Mouse (Mus musculus) C2C12 (cell line): ENCODE data around the gene Mms22l. TPM values are rescaled to one million over a fixed set of nuclear protein-coding genes. Genes with fewer than 3 reads are reported as not detected.

Experiments used
- H3K27me3 ChIP-seq: one replicate; pipeline ENCODE4 v1.6.1; 2011; ENCODE audit not compliant: control insufficient read depth, insufficient read depth, insufficient read length
- H3K36me3 ChIP-seq: one replicate; pipeline ENCODE4 v1.6.1; 2011; ENCODE audit not compliant: control insufficient read depth, insufficient read depth
- H3K4me3 ChIP-seq: one replicate; pipeline ENCODE4 v1.5.1; 2011; ENCODE audit warnings: mild to moderate bottlenecking, control low read depth; ENCODE audit not compliant: poor library complexity, insufficient read depth, severe bottlenecking
- H3K79me2 ChIP-seq: one replicate; pipeline ENCODE4 v1.6.1; 2011; ENCODE audit not compliant: control insufficient read depth, insufficient read depth
- H3K79me3 ChIP-seq: one replicate; pipeline ENCODE4 v1.6.1; 2011; ENCODE audit warnings: low read depth, control low read depth
- H3ac ChIP-seq: one replicate; pipeline ENCODE3; 2011; ENCODE audit warnings: low read depth; ENCODE audit not compliant: control insufficient read depth, insufficient read length
- CEBPB ChIP-seq: IDR thresholded peaks from one replicate; pipeline ENCODE4 v1.6.1; 2011; ENCODE audit warnings: low read depth, mild to moderate bottlenecking, control low read depth, moderate library complexity
- CTCF ChIP-seq: IDR thresholded peaks from one replicate; pipeline ENCODE4 v1.5.1; 2011; ENCODE audit not compliant: control insufficient read depth, insufficient read depth, insufficient read length
- FOSL1 ChIP-seq: IDR thresholded peaks from one replicate; pipeline ENCODE4 v1.8.0; 2011; ENCODE audit warnings: mild to moderate bottlenecking, low read length; ENCODE audit not compliant: poor library complexity, insufficient read depth, severe bottlenecking
- MAX ChIP-seq: IDR thresholded peaks from one replicate; pipeline ENCODE4 v1.6.1; 2011; ENCODE audit warnings: mild to moderate bottlenecking, control low read depth
- MYOD1 ChIP-seq: IDR thresholded peaks from one replicate; pipeline ENCODE4 v1.6.1; 2011; ENCODE audit warnings: low read depth; ENCODE audit not compliant: control insufficient read depth, insufficient read length
- MYOG ChIP-seq: IDR thresholded peaks from one replicate; pipeline ENCODE4 v1.6.1; 2011; ENCODE audit not compliant: control insufficient read depth, insufficient read length; ENCODE audit errors: extremely low read depth
- USF1 ChIP-seq: IDR thresholded peaks from one replicate; pipeline ENCODE4 v1.6.1; 2011; ENCODE audit warnings: low read depth, mild to moderate bottlenecking, control low read depth, moderate library complexity
- polyA plus RNA-seq: library from polyadenylated mRNA; unstranded; fragments of >200 nt; fragmentation: generic; extraction: Trizol; gene quantifications from one replicate; pipeline ENCODE4 v1.2.1, GENCODE M21; 2012; ENCODE audit warnings: missing spikeins

The Mms22l gene
- polyA plus RNA-seq, 1 experiment: 14.8 TPM

DNA sequence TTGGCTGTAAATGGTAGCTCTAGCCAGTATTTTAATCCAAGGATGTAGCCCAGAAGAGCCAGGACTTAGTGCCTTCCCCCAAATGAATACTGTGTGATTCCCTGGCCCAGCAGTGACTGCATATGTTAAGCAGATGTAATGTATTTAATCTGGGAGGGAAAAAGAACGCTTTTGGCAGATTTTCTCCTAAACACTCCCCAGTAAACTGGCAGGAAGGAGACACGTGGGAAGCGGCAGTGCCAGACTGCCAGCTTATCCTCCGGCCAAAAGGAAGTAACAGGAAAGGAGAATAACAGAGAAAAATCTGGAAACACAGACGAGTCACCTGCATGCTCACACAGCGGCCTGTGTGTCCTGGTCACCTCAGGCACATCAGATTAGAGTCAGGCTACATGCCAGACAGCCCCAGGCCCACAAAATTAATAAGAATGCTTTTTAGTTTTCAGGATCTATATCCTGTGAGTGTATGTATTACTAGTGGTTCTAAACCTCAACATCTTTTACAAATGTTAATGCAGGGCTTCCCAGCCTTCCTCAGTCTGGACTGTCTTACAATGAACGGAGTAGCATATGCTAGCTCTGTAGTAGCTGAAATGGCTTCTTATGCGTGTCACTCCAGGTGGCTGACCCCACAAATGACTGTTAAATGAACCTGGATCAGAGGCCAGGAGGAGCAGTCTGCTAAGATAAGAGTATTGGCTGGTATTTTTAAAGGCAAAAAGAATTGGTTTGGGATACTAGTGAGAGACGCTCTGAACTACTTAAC is 125.4 kb downstream of the Mms22l start:
- Histone ChIP-seq H3K79me2 (no peaks in the 10 kb centered on the region), H3K27me3 (no peaks in the 10 kb centered on the region), H3K36me3 (no peaks in the 10 kb centered on the region), H3ac (no peak overlapping the region), H3K79me3 (no peaks in the 10 kb centered on the region), H3K4me3 (no peak overlapping the region)
- TF ChIP-seq MYOD1 (no peak), USF1 (no peak), MAX (no peak), FOSL1 (no peak), MYOG (no peak), CEBPB (no peak), CTCF (no peak)

DNA sequence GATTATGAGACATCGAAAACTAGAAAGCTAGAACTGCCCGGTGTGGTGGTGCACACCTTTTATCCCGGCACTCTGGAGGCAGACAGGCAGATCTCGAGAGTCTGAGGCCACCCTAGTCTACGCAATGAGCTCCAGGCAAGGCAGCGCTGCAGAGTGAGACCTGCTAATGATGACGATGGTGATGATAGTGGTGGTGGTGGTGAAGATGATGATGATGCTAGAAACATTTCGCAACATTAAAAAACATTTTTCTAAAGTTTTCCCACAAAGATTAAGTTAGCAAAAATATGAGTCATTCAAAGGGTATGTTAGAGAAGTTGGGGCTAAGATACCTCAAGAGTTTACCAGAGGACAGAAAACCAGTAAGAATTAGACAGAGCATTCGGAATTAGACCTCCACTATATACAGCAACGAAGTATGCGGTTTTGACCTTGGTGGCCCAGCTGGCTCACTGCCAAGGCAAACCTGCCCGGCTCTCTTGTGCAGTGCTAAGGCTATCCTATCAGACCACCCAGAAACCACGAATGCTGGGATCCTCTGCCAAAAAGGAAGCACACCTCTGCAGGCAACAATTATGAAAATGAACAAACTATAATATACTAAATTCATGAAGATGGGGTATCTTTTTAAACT is 129.8 kb downstream of the Mms22l start:
- Histone ChIP-seq H3K79me3 (no peaks in the 10 kb centered on the region), H3K36me3 (no peaks in the 10 kb centered on the region), H3K79me2 (no peaks in the 10 kb centered on the region), H3ac (no peak overlapping the region), H3K4me3 (no peak overlapping the region), H3K27me3 (no peaks in the 10 kb centered on the region)
- TF ChIP-seq CTCF (no peak), CEBPB (peak; percentile 51), MAX (no peak), MYOD1 (no peak), USF1 (no peak)

DNA sequence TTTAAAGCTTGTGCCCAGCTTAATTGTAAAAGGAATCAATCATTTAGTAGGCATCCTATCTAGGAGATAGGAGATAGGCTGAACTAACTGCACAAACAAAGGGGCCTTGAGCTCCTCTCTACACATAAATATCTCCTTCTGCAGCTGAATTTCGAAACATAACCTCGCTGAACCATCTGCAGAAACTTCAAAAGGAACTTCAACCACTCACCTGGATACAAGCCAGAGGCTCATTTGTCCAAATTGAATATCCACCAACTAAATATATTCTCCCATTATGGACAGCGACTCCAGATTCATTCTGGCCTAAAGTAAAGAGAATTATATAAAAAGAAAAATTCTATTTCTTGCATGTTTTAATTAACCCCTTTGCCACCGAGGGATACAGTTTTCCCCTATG is 130.4 kb downstream of the Mms22l start:
- no peaks in the 10 kb centered on the region for H3K36me3 ChIP-seq
- H3K79me3 ChIP-seq: no peaks in the 10 kb centered on the region
- no peaks in the 10 kb centered on the region for H3K79me2 ChIP-seq
- no peaks in the 10 kb centered on the region for H3K27me3 ChIP-seq
- H3K4me3 ChIP-seq: no peak overlapping the region
- no peak overlapping the region for H3ac ChIP-seq
- TF ChIP-seq MAX: no peak
- TF ChIP-seq FOSL1: no peak
- no peak for TF ChIP-seq CEBPB

DNA sequence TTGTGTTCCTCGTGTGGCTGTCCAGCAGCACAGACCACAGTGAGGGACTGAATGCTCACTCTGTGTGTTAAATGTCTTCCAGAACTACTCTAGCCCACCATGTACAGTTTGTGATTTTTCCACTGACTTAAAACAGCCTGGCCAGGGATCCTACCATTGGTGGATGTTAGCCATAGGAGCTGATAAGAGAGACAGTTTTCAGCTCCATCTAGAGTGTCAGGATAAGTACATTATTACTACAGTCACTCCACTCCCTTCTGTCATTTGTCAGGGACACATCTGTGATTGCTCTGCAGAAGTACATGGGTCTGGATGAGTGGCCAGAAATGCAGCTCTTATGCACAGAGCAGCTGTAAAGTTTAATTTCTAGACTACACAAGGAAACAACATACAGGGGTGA is 131.6 kb downstream of the Mms22l start:
- TF ChIP-seq MYOG (no peak), CTCF (no peak), CEBPB (no peak), MYOD1 (no peak), FOSL1 (no peak), USF1 (no peak), MAX (no peak)
- no peak overlapping the region for H3ac ChIP-seq
- H3K36me3 ChIP-seq: no peaks in the 10 kb centered on the region

DNA sequence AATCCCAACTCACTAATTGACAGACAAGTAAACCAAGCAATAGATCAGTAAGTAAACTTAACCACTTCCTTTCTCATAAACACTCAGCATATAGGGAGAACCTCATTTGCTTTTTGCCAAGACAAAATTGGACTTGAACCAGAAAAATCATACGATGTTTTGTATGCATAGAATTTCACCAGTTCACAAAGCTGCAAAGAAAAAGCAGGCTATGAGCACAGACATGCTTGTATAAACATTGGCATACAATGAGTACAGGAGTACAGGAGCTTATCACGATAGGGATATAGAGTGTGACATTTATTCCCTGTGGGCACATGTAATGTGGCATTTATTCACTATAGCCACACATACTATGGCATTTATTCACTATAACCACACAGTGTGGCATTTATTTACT is 134.2 kb downstream of the Mms22l start:
- TF ChIP-seq MYOD1: no peak
- TF ChIP-seq USF1: no peak
- TF ChIP-seq MAX: no peak
- no peak for TF ChIP-seq CTCF
- no peak for TF ChIP-seq CEBPB
- no peak for TF ChIP-seq FOSL1
- TF ChIP-seq MYOG: no peak
- H3K79me3 ChIP-seq: no peaks in the 10 kb centered on the region
- H3K27me3 ChIP-seq: no peaks in the 10 kb centered on the region
- H3ac ChIP-seq: no peak overlapping the region
- no peaks in the 10 kb centered on the region for H3K36me3 ChIP-seq
- no peaks in the 10 kb centered on the region for H3K79me2 ChIP-seq
- H3K4me3 ChIP-seq: no peak overlapping the region

More for the DNA sequence above, 131.6 kb downstream of the Mms22l start:
- H3K27me3 ChIP-seq: no peaks in the 10 kb centered on the region
- no peak overlapping the region for H3K4me3 ChIP-seq
- no peaks in the 10 kb centered on the region for H3K79me3 ChIP-seq
- H3K79me2 ChIP-seq: no peaks in the 10 kb centered on the region

DNA sequence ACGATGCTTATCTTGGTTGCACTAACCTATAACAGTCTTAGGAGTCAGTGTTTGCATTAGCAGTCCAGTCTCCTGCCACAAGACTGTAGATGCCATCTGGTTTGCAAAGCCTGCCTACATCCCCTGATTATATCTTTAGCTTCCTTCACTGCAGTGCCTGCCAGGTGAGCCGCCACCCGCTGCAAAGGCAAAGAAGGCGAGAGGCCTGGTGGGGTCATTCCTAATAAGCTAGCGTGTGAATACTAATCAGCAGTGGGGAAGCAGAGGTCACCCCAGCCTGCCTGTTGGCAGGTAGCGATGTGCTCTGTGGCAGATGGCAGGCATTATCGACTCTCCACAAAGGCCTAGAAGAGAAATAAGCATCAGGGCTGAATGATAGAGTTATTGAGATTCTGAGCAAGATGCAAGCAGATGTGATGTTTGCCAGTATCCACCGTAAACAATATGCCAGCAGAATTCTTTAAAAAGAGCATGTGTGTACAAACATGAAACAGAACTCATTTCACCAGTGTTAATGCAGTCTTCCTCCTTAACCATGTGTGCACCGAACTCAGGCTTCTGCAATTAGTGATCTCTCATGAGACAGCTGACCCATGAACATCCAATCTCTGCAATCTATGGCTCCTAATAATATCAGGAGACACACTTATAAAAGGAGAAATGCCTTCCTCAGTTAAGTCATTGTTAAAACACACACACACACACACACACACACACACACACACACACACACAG is 135.1 kb downstream of the Mms22l start:
- Histone ChIP-seq H3K79me3 (no peaks in the 10 kb centered on the region), H3K4me3 (no peak overlapping the region), H3K27me3 (no peaks in the 10 kb centered on the region), H3K79me2 (no peaks in the 10 kb centered on the region), H3K36me3 (no peaks in the 10 kb centered on the region), H3ac (no peak overlapping the region)
- TF ChIP-seq USF1: no peak
- TF ChIP-seq CEBPB: no peak
- TF ChIP-seq FOSL1: no peak
- TF ChIP-seq CTCF: no peak
- TF ChIP-seq MAX: no peak
- no peak for TF ChIP-seq MYOG
- TF ChIP-seq MYOD1: no peak
